Mouse (Mus musculus) ES-Bruce4 (cell line): ENCODE measurements at regions not wholly inside any gene's neighbourhood (a gene's known extent, or its start where the extent isn't known, plus 50 kb on each side); places are given as distances from the start of the nearest gene placed in this dataset.

ENCODE experiments used
- CTCF ChIP-seq: IDR thresholded peaks from one replicate; pipeline ENCODE4 v1.8.1; 2011; ENCODE audit warnings: low read depth, low read length
- EP300 ChIP-seq: IDR thresholded peaks from 2 replicates; pipeline ENCODE4 v1.6.1; 2011; ENCODE audit warnings: low read depth, low read length; ENCODE audit not compliant: insufficient read depth
- POLR2A ChIP-seq: IDR thresholded peaks from one replicate; pipeline ENCODE4 v1.8.1; 2011; ENCODE audit warnings: low read length; ENCODE audit not compliant: insufficient read depth

DNA sequence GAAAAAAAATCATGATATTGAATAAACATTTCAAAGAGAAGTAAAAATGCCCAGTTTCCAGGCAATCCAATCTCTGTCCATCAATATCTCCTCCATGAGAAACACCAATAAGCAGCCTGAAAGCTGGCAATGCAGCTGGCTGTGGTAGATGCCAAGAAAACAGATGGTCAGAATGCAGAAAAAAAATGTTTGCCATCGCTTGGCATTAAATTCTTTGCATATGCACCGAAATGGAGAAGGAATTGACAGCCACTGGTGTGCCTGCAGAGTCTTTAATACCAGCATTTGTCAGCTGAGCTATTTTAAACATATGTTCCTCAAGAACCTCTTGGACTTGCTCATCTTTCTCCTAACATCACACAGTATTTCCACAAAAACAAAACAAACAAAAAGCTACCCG, 256.2 kb downstream of the Akain1 start:
- no peak for TF ChIP-seq CTCF
- TF ChIP-seq POLR2A, result no peak
- TF ChIP-seq EP300, result no peak
